ENCODE assay signal across 16 mouse cellular contexts in the genomic region with DNA sequence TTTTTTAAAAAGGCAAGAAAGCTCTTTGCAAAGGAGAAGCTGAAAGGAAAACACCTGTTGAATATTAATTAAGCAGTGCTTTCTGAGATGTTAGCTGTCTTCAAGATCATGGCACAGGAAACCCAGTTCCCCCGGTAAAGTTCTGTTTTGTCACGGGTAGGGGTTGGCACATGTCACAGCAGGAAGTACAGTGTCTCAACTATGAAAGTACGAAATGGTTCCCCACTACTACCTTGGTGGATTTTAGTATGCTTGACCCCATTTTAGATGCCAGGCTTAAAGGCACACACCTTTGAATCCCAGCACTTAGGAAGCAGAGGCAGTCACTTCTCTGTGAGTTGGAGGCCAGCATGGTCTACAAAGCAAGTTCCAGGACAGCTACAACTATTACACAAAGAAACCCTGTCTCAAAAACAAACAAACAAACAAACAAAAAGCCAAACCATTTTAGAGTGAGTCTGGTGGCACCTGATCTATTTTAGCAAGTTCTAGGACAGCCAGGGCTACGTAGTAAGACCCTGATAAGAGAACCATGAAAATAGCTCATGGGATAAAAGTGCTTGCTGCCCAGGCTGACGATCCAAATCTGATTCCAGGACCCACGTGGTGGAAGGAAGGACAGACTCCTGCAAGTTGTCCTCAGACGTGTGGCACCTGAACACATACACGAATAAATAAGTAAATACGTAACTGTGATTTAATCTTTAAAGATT. TPM values are rescaled to one million over a fixed set of nuclear protein-coding genes. Genes with fewer than 3 reads are reported as not detected.
DNase-seq lines count a peak whose midpoint lies in the region; ATAC-seq lines count a peak whose summit lies in the region.
"Had no signal": no experiment of that assay in that cellular context is flagged by ENCODE, and none has a peak within 500 bp of the region (broad histone marks: within the 10 kb centered on the region; RNA-seq: fewer than 3 reads in every experiment).

No protein-coding gene starts in this region.

- no peaks in the 10 kb centered on the region for H3K36me3 ChIP-seq in heart, embryonic 11.5 days (ENCODE audit: control insufficient read depth, insufficient read depth, low read length)
- no peaks in the 10 kb centered on the region for H3K36me3 ChIP-seq in splenic B cell, adult 2 months (ENCODE audit: control insufficient read depth, insufficient read depth, low read length, poor library complexity, severe bottlenecking)
- H3K36me3 ChIP-seq: limb, embryonic 10.5 days; neural tube, embryonic 13.5 days; stomach, embryonic 15.5 days had no signal

- no peak overlapping the region for H3K9ac ChIP-seq in heart, embryonic 11.5 days (ENCODE audit: low read depth, low read length)
- H3K9ac ChIP-seq: neural tube, embryonic 13.5 days; stomach, embryonic 15.5 days had no signal

- peak; percentile 27 for DNase-seq in heart, adult 8-10 months (ENCODE audit: low spot score)
- peak; percentile 57 for DNase-seq in thymus, postnatal 0 days (ENCODE audit: low spot score)
- DNase-seq in thymus, postnatal 4 days: no peak
- peak; percentile 52 for DNase-seq in splenic B cell, adult 2 months (ENCODE audit: low read depth, low spot score)
- no peak for DNase-seq in gastrocnemius, postnatal 4 days (ENCODE audit: low spot score in 2 of 2)
- no peak for DNase-seq in cerebellum, adult 11 months
- DNase-seq: adrenal gland, adult 8-10 months; layer of hippocampus, adult 9-11 months; lung, postnatal 10 days had no signal

- H3K9me3 ChIP-seq in heart, embryonic 11.5 days (replicated peaks; ENCODE audit: control insufficient read depth, low read length): no peaks in the 10 kb centered on the region
- H3K9me3 ChIP-seq: limb, embryonic 10.5 days; neural tube, embryonic 13.5 days; stomach, embryonic 15.5 days had no signal

- no peak overlapping the region for H3K4me3 ChIP-seq in heart, embryonic 11.5 days (ENCODE audit: low read depth, low read length)
- H3K4me3 ChIP-seq: erythroblast, embryonic 14.5 days; limb, embryonic 10.5 days; neural tube, embryonic 13.5 days; stomach, embryonic 15.5 days had no signal

- no peak for ATAC-seq in heart, embryonic 11.5 days (replicated peaks; ENCODE audit: insufficient number of reproducible peaks, low FRiP score, low TSS enrichment)
- peak; percentile 81 for ATAC-seq in inflammation-experienced regulatory T-cells, adult 6 months
- ATAC-seq: Patski had no signal

- peaks cover 11% of the 10 kb centered on the region; the same call in 1 of the 2 replicates for H3K4me1 ChIP-seq in heart, embryonic 11.5 days (ENCODE audit: control insufficient read depth, insufficient read depth, low read length)

- H3K27ac ChIP-seq in heart, embryonic 11.5 days (ENCODE audit: low read depth, low read length): no peak overlapping the region
- H3K27ac ChIP-seq: limb, embryonic 10.5 days; neural tube, embryonic 13.5 days; stomach, embryonic 15.5 days had no signal

- 60% methylated on average over 9 of the region's 9 CpGs for WGBS in heart, embryonic 11.5 days (ENCODE audit: insufficient replicate concordance)

- H3K27me3 ChIP-seq in heart, embryonic 11.5 days (ENCODE audit: control insufficient read depth, insufficient read depth, low read length): no peaks in the 10 kb centered on the region
- no peaks in the 10 kb centered on the region for H3K27me3 ChIP-seq in splenic B cell, adult 2 months (ENCODE audit: control insufficient read depth, insufficient read depth, low read length, poor library complexity, severe bottlenecking)
- H3K27me3 ChIP-seq: neural tube, embryonic 13.5 days; Patski; stomach, embryonic 15.5 days had no signal

- no peak overlapping the region for H3K4me2 ChIP-seq in heart, embryonic 11.5 days
- H3K4me2 ChIP-seq: neural tube, embryonic 13.5 days; stomach, embryonic 15.5 days had no signal

RNA-seq across cellular contexts. Expression of a gene that starts 3.6 kb away (rescaled TPM):
- 10 to 100 TPM; 17.8 to 21.2 (median 19.7) TPM for total RNA-seq in heart, adult 8-10 months (2022)
- 7.5 and 9.4 TPM in 2 replicates for polyA plus RNA-seq in heart, embryonic 11.5 days (2014; fragmentation: Nextera tagmentation; extraction: Ambion mirVana)
- polyA plus RNA-seq in thymus, postnatal 0 days (2015; fragmentation: Nextera tagmentation; extraction: Ambion mirVana): 7.6 and 8.4 TPM in 2 replicates
- 10 to 100 TPM; 36.2 to 50.6 (median 42.1) TPM for polyA plus RNA-seq in inflammation-experienced regulatory T-cells, adult 6 months (2017; shearing (Covaris generic))
- 1 to 10 TPM; 4.2 to 5.3 TPM for total RNA-seq in gastrocnemius, postnatal 4 days (2021)
- polyA plus RNA-seq: erythroblast, embryonic 14.5 days had no signal

Comparison
In these comparisons a context has a peak if more than half of its experiments do, and no peak if none do; other contexts are left out.
1. DNase-seq: peak in heart, adult 8-10 months (single experiment), thymus, postnatal 0 days (single experiment) and splenic B cell, adult 2 months (single experiment); none in thymus, postnatal 4 days (single experiment), gastrocnemius, postnatal 4 days (0 of 2) and cerebellum, adult 11 months (single experiment).